Mouse (Mus musculus): ENCODE results near the gene C1ql3. TPM values are rescaled to one million over a fixed set of nuclear protein-coding genes. Genes with fewer than 3 reads are reported as not detected.

The C1ql3 gene
- total RNA-seq, 2 experiments from 2014 or later, result not detected

- ATAC-seq (replicated peaks; ENCODE audit: low FRiP score, poor library complexity, severe bottlenecking), result no peak
These were observed 54.7 kb downstream of the C1ql3 start for GRCm38 (mm10) chr2:12956703-12957424.

Other genes with a start within 250 kb of the C1ql3 start
- 1.1 TPM in 1 of 2 replicates, not detected in the other for gene Pter, start 87.8 kb downstream of the C1ql3 start, total RNA-seq (2015; ENCODE audit: low replicate concordance)
- gene Pter, start 87.8 kb downstream of the C1ql3 start, total RNA-seq (2017; ENCODE audit: low replicate concordance), result 0.90 TPM in 1 of 2 replicates, not detected in the other